Mouse (Mus musculus): ENCODE measurements around the gene Smad3. TPM values are rescaled to one million over a fixed set of nuclear protein-coding genes. Genes with fewer than 3 reads are reported as not detected.

The Smad3 gene
- total and polyA plus RNA-seq, 3 experiments, result 0.81 to 1.5 (median 1.2) TPM

- H3K4me1 ChIP-seq (ENCODE audit: control insufficient read depth in 1 of 2, insufficient read depth in 2 of 2), result peaks cover 0 to 12% of the 10 kb centered on the region in 2 experiments; a peak in 1 of 4 replicates
- in situ Hi-C loops (cut with MboI; ENCODE audit: low pct_ligation_motif_present, low pct_unique_long_range_greater_than_20kb, low sequenced_read_pairs) (no loop called here), dilution Hi-C loops (cut with MboI; ENCODE audit: extremely low pct_ligation_motif_present, extremely low pct_unique_long_range_greater_than_20kb, low sequenced_read_pairs) (no loop called here)
- H3K9ac ChIP-seq (ENCODE audit: insufficient read depth, low read depth), result no peak overlapping the region
- no peak overlapping the region for H3K4me3 ChIP-seq (replicated peaks in 1 of 3; ENCODE audit: low read depth in 2 of 3, low read length in 2 of 3, poor library complexity in 1 of 3)
- no peaks in the 10 kb centered on the region for H3K27me3 ChIP-seq (replicated peaks)
- H3K27ac ChIP-seq (ENCODE audit: insufficient read depth, low read depth), result no peak overlapping the region
- no peak for DNase-seq (ENCODE audit: extremely low read depth)
- H3K36me3 ChIP-seq (replicated peaks in 1 of 2; ENCODE audit: control insufficient read depth in 1 of 2, insufficient read depth in 1 of 2, low read length in 1 of 2), result no peaks in the 10 kb centered on the region
- TF ChIP-seq SIN3A (IDR thresholded peaks at IDR 0.05; ENCODE audit: low read length), result no peak
- no peak for TF ChIP-seq MAX (IDR thresholded peaks at IDR 0.05; ENCODE audit: low read length)
- TF ChIP-seq CHD1 (IDR thresholded peaks at IDR 0.05; ENCODE audit: low read depth, low read length), result no peak
- H3K4me2 ChIP-seq (ENCODE audit: insufficient read depth, low read depth, poor library complexity, severe bottlenecking), result no peak overlapping the region
- no peaks in the 10 kb centered on the region for H3K79me2 ChIP-seq (replicated peaks; ENCODE audit: control insufficient read depth, extremely low read depth, insufficient read depth, poor library complexity, severe bottlenecking)
- H3K9me3 ChIP-seq (replicated peaks; ENCODE audit: low read length), result no peaks in the 10 kb centered on the region
These were observed 97.1 kb downstream of the Smad3 start for GRCm38 (mm10) chr9:63660691-63661090.

GRCm38 (mm10) chr9:63660061-63660460, 97.7 kb downstream of the Smad3 start:
- H3K9ac ChIP-seq (ENCODE audit: insufficient read depth, low read depth), result no peak overlapping the region
- H3K27me3 ChIP-seq (replicated peaks), result no peaks in the 10 kb centered on the region
- H3K36me3 ChIP-seq (replicated peaks in 1 of 2; ENCODE audit: control insufficient read depth in 1 of 2, insufficient read depth in 1 of 2, low read length in 1 of 2), result no peaks in the 10 kb centered on the region
- TF ChIP-seq ETS1 (conservative IDR thresholded peaks at IDR 0.05; ENCODE audit: low read depth, low read length) (no peak), ZNF384 (IDR thresholded peaks at IDR 0.05; ENCODE audit: low read depth, low read length) (no peak), CTCF (conservative IDR thresholded peaks at IDR 0.05 in 1 of 2, IDR thresholded peaks at IDR 0.05 in 1 of 2; ENCODE audit: low read depth in 2 of 2, low read length in 2 of 2) (no peak), NRF1 (IDR thresholded peaks at IDR 0.05; ENCODE audit: low read depth, low read length) (no peak), USF2 (conservative IDR thresholded peaks at IDR 0.05; ENCODE audit: low read depth, low read length) (no peak), CHD1 (IDR thresholded peaks at IDR 0.05; ENCODE audit: low read depth, low read length) (no peak), MAX (IDR thresholded peaks at IDR 0.05; ENCODE audit: low read length) (no peak), MAZ (IDR thresholded peaks at IDR 0.05; ENCODE audit: low read depth, low read length) (no peak), ZMIZ1 (IDR thresholded peaks at IDR 0.05; ENCODE audit: low read depth, low read length) (no peak), JUND (conservative IDR thresholded peaks at IDR 0.05; ENCODE audit: low read depth, low read length) (no peak), JUN (IDR thresholded peaks at IDR 0.05; ENCODE audit: insufficient read depth, low read depth, low read length) (no peak), UBTF (IDR thresholded peaks at IDR 0.05; ENCODE audit: low read depth, low read length) (no peak), MAFK (IDR thresholded peaks at IDR 0.05; ENCODE audit: insufficient replicate concordance, low read length) (no peak), POLR2A (IDR thresholded peaks at IDR 0.05; ENCODE audit: low read depth, low read length) (no peak), CHD2 (IDR thresholded peaks at IDR 0.05; ENCODE audit: low read length) (no peak), GABPA (IDR thresholded peaks at IDR 0.05; ENCODE audit: insufficient replicate concordance, low read depth, low read length) (no peak), SMC3 (IDR thresholded peaks at IDR 0.05; ENCODE audit: low read depth, low read length) (no peak), ZC3H11A (IDR thresholded peaks at IDR 0.05; ENCODE audit: low read depth, low read length) (no peak), NELFE (IDR thresholded peaks at IDR 0.05; ENCODE audit: low read depth, low read length) (no peak), E2F4 (IDR thresholded peaks at IDR 0.05; ENCODE audit: insufficient replicate concordance, low read depth, low read length) (no peak)
- dilution Hi-C loops (cut with MboI; ENCODE audit: extremely low pct_ligation_motif_present, extremely low pct_unique_long_range_greater_than_20kb, low sequenced_read_pairs), result no loop called here
- no peak overlapping the region for H3K4me2 ChIP-seq (ENCODE audit: insufficient read depth, low read depth, poor library complexity, severe bottlenecking)
- DNase-seq (ENCODE audit: extremely low read depth), result no peak
- H3K79me2 ChIP-seq (replicated peaks; ENCODE audit: control insufficient read depth, extremely low read depth, insufficient read depth, poor library complexity, severe bottlenecking), result no peaks in the 10 kb centered on the region
- H3K4me3 ChIP-seq (replicated peaks in 1 of 3; ENCODE audit: low read depth in 2 of 3, low read length in 2 of 3, poor library complexity in 1 of 3), result no peak overlapping the region
- H3K9me3 ChIP-seq (replicated peaks; ENCODE audit: low read length), result no peaks in the 10 kb centered on the region
- no peak overlapping the region for H3K27ac ChIP-seq (ENCODE audit: insufficient read depth, low read depth)
- peaks cover 3 to 18% of the 10 kb centered on the region in 2 experiments for H3K4me1 ChIP-seq (ENCODE audit: control insufficient read depth in 1 of 2, insufficient read depth in 2 of 2)
- in situ Hi-C loops (cut with MboI; ENCODE audit: low pct_ligation_motif_present, low pct_unique_long_range_greater_than_20kb, low sequenced_read_pairs), result no loop called here

Data from CH12.LX (cell line).